Mouse (Mus musculus) liver, postnatal 0 days (tissue): ENCODE measurements around the gene Rab12.

Experiments
- CTCF ChIP-seq: sonication (generic); IDR thresholded peaks from 2 replicates; pipeline ENCODE4 v1.5.1; 2016; ENCODE audit warnings: antibody characterized with exemption, low read depth
- EP300 ChIP-seq: IDR thresholded peaks from 2 replicates; pipeline ENCODE4 v1.6.1; 2016; ENCODE audit warnings: antibody characterized with exemption, low read depth, mild to moderate bottlenecking

DNA sequence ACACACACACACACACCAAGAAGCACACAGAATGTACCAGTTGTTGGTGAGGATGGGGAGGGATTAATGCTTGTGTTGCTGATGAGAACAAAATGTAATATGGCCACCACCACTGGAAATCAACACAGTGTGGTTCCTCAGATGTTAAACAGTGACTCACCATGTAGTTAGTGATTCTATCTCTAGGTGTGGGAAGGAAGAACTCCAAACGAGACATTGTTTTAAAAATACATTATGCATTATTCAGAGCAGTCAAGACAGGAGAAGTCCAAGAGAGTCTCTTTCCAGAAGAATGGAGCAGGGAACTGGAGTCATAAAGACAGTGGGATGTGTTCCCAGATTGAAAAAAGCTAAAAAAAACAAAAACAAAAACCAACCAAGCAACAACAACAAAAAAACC, 44.0 kb upstream of the Rab12 start:
- TF ChIP-seq EP300 (no peak), CTCF (no peak)
